Mouse (Mus musculus): Measurements from ENCODE around the gene Abcc1.

Gene Abcc1

DNA sequence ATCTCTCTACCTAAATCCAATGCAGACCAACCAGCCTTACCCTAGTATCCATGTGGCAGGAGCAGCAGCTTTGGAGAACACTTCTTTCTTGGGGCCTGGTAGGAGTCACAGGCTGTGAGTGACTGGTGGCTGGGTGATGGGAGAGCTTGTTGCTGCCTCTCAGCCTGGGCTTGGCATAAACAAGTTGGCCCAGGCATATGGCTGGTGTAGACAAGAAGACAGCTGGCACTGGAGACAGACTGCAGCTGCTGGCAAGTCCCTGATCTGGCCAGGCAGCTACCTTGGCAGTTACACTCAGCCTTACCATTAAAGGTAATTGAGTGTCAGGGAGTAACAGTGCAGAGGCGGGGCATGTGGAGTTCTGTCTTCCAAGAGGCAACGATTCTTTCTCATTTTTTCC lies 16.0 kb downstream of the Abcc1 start:
- no peak for DNase-seq

DNA sequence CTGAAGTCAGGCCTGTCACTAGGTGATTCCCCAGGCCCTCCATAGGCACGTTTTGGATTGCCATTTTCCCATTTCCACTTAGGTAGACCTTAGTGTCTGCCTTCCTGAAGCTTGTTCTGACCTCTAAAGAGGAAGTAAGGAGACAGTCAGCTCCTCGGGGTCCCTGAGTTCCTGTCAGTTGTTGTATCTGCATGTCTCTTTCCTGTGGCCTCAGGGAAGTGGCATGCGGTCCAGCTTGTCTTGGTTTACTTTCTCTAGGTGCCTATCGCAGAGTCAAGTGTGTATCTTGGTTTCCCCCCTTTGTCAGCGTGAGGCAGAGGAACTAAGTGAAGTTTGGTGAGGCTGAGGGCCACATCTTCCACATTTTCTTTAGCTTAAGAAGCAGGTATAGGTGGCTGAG lies 17.3 kb downstream of the Abcc1 start:
- DNase-seq, result no peak

DNA sequence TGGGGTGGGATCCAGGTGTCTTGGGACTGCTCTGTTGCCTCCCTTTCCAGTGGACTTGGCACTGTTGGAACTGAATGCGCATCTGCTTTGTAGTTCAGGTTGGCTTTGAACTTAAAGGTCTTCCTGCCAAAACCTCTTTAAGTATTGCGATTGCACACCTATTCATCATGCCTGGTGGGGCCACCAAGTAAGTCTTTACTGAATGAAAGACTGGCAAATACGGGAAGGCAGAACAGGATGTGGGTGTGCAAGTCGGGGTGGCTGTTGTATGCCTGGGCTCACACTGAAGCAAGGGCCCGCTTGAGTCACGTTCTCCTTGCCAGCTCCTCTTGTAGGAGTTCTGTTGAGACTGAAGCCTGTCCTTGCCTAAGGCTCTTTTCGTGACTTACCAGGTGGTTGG lies 18.5 kb downstream of the Abcc1 start:
- no peak for DNase-seq

DNA sequence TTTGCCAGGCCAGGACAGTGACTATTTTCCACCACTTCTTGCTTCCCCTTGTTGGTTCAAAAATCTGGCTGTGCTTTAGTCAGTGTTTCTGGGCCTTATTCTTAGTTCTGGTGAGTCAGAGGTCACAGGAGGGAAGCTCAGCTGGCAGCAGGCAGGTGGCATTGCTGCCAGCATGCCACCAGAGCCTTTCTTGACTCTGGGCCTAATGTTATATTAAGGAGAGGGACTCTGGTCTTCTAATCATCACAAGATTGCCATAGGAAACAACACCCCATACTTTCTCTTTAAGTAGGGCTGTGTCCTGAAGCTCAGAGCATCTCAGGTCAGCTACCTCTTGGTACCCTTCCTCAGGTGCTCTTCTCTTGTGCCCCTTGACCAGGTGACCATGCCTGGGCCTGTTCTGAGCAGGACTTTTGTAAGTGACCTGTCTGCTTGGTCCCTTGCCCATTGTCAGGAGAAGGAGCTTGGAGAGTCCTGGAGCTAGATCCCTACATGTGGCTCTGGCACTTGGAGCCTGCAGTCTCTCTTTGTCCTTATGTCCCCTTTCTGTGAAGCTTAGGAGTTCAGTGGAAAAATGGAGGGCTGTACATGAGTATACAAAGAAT lies 19.8 kb downstream of the Abcc1 start:
- DNase-seq, result no peak

- no peak for DNase-seq
These were observed 37.9 kb downstream of the Abcc1 start for GRCm38 (mm10) chr16:14399303-14399702.

DNA sequence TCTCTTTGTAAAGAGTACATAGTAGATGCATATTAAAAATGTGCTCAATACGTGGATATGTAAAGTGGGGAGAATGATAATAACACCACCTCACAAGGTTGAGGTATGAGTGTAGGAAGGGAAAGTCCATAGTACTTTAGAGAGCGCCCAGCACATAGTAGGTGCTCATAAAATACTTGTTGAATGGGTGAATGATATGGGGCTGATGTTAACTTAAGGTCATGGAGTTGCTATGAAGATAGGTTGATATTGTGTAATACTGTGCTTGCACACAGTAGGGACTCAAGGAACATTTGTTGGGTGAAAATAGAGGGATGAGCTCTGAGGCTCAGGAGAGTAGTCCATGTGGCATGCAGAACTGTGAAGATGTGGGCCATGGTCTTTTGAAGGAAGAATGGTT lies 42.1 kb downstream of the Abcc1 start:
- no peak for DNase-seq

DNA sequence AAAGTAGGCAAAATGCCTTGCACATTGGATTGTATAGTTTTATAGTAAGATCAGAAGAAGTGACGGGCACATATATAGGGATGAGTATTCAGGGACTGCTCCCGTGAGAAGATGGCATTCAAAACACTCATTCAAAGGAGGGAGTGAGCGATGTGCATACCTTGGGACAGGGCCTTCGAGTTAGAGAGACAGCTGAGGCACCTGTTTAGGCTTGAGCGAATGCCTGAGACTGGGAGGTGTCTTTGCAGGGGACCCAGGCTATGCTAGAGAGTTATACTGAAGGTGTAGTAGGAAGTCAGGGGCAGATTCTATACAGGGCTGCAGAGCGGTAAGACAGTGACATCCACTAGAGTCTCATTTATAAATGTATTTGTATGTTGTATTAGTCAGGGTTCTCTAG lies 44.3 kb downstream of the Abcc1 start:
- no peak for DNase-seq

- no peak for DNase-seq
These were observed 47.8 kb downstream of the Abcc1 start for GRCm38 (mm10) chr16:14409124-14409523.

GRCm38 (mm10) chr16:14409776-14410175 lies 48.4 kb downstream of the Abcc1 start:
- DNase-seq, result no peak

- DNase-seq, result no peak
These were observed 49.3 kb downstream of the Abcc1 start for GRCm38 (mm10) chr16:14410611-14411010.

GRCm38 (mm10) chr16:14411156-14411555 lies 49.8 kb downstream of the Abcc1 start:
- DNase-seq, result no peak

- DNase-seq, result no peak
These were observed 51.2 kb downstream of the Abcc1 start for GRCm38 (mm10) chr16:14412551-14412950.

GRCm38 (mm10) chr16:14415206-14415605 lies 53.8 kb downstream of the Abcc1 start:
- no peak for DNase-seq

GRCm38 (mm10) chr16:14416957-14417618 lies 55.7 kb downstream of the Abcc1 start:
- no peak for DNase-seq

DNA sequence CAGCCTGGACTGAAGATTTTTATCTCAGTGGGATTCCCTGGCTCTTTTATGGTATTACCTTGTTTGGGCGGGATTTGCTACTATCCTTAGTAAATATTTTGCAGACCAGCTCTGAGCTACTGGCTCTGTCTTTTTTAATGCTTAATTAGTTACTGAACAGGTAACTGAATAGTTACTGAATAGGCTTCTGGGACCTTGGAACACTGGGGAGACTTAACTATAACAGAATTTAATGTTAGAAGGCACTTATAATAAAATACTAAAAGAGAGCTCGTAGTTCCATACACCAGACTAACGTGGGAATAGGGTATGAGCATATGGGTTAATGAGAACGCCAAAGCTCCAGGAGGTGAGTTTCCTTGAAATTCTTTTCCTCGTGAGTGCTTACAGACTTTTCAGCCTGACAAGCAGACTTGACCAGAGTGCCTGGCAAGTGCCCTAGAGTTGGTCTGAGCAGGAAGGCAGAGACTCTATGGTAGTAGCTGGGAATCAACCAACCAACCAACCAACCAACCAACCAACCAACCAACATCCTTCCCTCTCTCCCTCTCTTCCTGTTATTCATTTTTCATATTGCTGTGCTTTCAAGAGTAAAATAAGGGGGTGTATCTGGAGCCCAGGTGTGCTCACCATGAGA lies 59.3 kb downstream of the Abcc1 start:
- DNase-seq, result no peak

DNA sequence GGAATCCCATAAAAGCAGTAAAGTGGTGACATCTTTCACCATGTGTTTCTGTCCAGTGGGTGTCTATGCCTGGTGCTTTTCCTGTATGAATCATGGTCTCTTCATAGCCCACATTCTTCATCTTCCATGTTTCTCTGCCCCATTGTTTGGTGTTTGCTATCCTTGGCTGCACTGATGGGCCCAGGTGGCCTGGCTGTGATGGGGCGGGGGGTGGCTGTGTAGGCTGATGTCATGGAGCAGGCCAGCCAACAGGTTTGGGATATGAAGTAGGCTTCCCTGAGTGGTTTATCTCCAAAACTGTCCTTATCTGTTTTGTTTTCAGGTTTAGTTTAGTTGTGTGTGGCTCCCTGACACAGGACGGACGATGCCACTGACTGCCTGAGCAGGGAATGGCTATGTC lies 60.7 kb downstream of the Abcc1 start:
- no peak for DNase-seq

DNA sequence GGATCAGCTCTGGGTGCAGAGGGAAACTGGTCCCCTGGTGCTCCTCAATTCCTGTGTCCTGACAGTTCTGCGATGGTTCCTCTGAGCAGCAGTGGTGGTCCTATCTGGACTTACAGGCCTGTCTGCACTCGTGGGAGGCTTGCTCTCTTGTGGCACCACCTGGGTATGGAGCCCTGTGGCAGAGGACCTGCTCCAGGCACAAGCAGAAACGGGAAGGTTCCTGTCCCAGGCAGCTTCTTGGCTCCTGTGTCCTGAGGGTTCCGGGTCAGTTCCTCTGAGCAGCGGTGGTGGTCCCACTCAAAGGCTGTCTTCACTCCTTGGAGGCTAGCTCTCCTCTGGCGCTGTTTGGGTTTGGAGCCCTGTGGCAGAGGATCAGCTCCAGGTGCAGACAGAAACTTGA lies 68.0 kb downstream of the Abcc1 start:
- DNase-seq, result no peak

DNA sequence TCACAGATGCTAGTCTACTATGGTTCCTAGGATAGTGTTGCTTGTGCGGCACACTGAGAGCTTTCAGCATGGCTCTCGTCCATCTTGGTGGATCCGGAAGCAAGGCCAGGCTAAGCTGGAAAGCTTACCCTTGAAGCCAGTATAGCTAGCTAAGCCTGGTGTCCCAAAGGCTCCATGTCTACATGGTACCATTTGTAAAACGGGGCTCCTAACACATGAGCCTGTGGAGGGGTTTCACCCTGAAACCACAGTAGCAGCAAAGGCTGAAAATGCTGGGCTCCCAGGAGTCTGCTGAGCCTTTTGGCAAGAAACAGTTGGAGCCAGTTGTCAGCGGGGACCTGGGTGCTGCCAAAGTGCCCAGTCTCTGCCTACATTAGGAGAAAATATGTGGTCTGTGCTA lies 71.6 kb downstream of the Abcc1 start:
- no peak for DNase-seq

DNA sequence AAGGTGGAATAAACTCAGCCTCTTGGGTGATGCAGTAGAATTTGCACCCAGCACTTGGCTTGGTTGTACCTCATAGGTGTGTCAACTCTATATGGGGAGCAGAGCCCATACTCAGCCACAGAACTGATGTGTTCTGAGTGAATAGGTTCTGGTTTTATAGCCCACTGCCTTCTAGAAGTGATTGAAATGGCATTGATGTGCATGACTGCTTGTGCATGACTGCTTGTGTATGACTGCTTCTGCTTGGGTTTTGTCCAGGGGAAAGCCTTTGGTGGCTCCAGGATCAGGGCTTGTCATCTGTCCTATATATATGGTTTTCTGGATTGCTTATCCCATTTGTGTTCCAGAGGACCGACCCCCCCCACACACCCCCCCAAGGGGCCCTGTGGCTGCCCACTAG lies 74.2 kb downstream of the Abcc1 start:
- no peak for DNase-seq

DNA sequence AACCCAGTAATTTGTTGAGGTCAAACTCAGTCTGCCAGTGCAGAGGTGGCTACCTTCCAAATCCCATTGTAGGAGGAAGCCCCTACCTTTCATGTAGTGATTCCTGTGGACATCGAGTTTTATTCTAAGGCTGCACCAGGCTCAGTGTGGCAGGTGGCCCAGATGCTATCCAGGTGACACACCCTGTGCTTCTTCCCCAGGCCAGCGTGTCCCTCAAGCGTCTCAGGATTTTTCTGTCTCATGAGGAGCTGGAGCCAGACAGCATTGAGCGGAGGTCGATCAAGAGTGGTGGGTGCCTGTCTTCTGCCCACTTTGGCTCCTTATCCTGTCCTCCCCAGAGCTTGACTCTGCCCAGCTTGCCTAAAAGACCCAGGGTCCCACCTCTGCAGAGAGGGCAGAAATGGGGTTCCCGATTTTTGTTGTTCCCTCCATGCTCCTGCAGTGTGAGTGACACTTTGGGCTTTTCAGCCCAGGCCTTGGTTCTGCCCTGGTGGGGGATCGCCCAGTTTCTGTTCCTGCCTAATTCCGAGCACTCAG lies 76.2 kb downstream of the Abcc1 start:
- no peak for DNase-seq

- no peak for DNase-seq
These were observed 77.2 kb downstream of the Abcc1 start for GRCm38 (mm10) chr16:14438561-14438960.

- no peak for DNase-seq
These were observed 77.7 kb downstream of the Abcc1 start for GRCm38 (mm10) chr16:14439081-14439480.

DNA sequence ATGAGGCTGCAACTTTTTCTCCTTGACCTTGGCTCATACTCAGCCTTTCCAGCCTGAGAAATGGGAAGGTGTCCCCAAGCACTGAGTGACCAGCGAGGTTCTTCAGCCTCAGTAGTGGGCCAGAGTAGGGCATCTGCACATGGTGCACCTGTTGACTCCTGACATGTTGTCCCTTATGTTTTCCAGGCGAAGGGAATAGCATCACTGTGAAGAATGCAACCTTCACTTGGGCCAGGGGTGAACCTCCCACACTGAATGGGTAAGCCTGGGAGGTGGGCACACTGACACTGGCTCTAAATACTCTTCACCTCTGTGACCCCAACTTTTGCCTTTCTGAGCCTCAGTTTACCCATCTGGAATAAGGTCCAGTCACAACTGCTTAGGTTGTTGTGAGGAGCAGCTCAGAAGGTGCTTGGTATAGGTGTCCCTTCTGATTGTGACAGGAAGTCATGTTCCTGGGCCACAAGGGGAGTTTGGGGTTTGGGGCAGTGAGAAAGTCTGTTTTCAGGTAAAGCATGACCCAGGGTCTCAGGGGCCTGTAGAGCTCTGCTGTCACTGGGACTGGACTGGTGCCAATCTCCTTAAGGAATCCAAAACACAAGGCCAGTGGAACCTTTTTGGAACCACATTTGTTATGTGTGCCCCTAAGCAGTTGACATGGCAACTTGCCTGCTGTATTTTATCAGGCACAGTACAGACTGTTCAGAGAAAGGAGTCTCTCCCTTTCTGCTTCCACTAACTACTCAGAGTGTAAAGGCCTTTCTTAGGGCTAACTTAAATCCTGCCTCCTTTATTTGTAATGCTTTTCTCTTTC lies 78.7 kb downstream of the Abcc1 start:
- DNase-seq, result no peak
